Mouse (Mus musculus) ovary, adult 10 weeks (tissue): Measurements from ENCODE around the gene Ocln. TPM values are rescaled to one million over a fixed set of nuclear protein-coding genes. Genes with fewer than 3 reads are reported as not detected.

Source experiments
- polyA plus RNA-seq: library from polyadenylated mRNA; stranded (reverse); fragments of 350-450 nt; fragmentation: Illumina TruSeq; extraction: RNeasy Lipid Tissue Mini Kit (QIAGEN cat#74804); gene quantifications from one replicate; pipeline ENCODE4 v1.2.3, GENCODE M21; 2014

The Ocln gene
- polyA plus RNA-seq = 9.6 TPM

DNA sequence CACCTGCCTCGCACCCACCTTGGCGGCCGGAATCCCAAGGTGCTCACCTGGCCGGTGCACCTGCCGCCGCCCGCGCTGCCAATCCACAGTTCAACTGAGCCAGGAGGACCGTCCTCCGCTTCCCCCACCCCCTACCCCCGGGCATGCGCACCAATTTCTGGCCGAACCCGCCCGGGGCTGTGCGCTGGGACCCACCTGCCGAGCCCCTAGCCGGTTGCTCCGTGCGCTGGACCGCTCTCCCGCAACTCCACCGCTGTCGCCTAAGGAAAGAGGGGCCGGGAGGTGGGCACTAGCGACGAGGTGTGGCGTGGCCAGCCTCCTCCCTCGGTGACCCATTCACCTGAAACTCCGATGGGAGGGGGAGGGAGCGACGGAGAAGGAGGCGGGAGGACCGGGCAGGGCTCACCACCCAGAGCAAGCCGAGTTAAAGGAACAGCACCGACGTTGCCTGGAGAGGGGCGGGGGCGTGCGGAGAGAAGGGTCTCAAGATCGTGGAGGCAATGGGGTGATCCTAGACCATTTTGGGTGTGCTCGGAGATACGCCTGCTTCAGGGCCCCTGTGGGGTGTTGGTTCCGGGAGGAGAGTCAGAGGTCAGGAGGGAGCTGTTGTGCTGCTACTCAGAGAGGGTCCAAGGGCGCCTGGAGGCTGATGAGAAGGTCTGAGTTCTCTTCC, at the start of gene Ocln:
Gene Ocln, minus strand, starts transcription at position 350 of the 673 bp plus-strand sequence.

DNA sequence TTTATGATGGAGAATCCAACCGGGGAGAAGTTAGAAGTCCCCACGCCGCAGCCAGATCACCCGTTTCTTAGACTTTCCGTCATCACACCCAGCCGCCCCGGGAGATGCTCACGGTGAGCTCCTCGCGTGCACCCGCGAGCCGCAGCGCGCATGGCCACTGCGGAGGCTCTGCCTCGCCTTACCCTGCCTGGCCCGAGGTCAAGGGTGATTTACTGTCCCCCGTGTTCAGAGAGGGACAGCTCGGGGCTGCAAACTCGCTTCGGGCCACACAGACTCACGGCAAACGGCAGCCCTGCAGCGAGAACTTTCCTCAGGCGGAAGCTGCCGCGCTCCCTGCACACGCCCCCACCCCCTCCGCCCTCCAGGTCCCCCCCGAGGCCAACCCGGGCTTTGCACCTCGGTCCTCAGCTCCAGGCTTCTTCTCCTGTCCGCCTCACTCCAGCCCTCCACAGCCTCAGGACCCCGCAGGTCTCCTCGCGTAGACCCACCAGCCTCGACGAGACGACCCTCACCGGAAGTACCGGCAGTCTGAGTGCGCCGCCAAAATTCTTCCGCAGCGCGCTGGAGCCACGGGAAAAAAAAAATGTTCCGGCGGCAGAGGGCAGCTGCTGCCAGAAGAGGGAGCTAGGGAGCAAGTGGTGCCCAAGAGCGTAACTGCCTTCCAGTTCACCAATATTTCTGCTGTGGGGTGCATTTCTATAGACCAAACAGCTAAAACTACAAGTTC, 60.3 kb downstream of the Ocln start, which contains the start of gene Gtf2h2:
Gene Gtf2h2, minus strand, starts transcription at position 519 of the 727 bp plus-strand sequence.

DNA sequence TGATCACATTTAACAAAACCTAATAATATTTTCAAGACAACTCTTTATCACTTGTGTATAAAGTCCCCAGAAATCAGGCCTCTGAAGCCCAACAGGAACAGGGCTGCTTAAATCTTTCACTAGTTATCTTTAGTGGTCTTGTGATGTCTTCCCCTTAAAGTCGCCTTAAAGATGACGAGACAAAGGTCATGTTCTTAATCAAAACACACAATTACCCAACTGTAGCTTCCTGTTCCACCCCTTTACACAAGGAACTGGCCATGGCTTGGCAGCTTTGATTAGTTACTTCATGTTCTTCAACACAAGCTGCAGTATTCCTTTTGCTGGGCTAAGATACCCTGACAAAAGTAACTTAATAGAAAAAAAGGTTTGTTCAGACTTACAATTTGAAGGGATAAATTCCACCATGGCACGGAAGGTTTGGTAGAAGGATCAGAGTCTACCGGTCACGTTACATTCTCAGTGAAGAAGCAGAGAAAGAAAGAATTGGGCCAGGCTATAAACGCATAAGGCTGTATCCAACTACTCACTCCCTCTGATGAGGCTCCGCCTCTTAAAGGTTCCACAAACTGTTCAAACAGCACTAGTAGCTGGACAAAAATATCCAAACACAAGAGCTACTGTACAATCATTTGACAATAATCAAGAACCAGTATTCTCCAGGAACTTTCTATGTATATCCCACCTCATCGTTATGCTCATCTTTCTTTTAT, 99.9 kb downstream of the Ocln start, which contains the start of gene Naip1:
Gene Naip1, minus strand, starts transcription at position 455 of the 713 bp plus-strand sequence.

Other genes with a start within 250 kb of the Ocln start
- 0.91 TPM for gene Naip6, start 235.0 kb downstream of the Ocln start, polyA plus RNA-seq
- 0.40 TPM for gene Naip1, start 99.8 kb downstream of the Ocln start, polyA plus RNA-seq
- 82.3 TPM for gene Gtf2h2, start 60.1 kb downstream of the Ocln start, polyA plus RNA-seq
- 3.4 TPM for gene Marveld2, start 64.3 kb upstream of the Ocln start, polyA plus RNA-seq
- 230 TPM for gene Ak6, start 98.3 kb upstream of the Ocln start, polyA plus RNA-seq
- 67.3 TPM for gene Rad17, start 98.3 kb upstream of the Ocln start, polyA plus RNA-seq
- gene Taf9, start 98.9 kb upstream of the Ocln start, polyA plus RNA-seq = 13.4 TPM
- gene Ccdc125, start 117.0 kb upstream of the Ocln start, polyA plus RNA-seq = 4.2 TPM
- gene Cdk7, start 178.2 kb upstream of the Ocln start, polyA plus RNA-seq = 65.6 TPM
- 76.3 TPM for gene Mrps36, start 191.9 kb upstream of the Ocln start, polyA plus RNA-seq
- gene Cenph, start 223.2 kb upstream of the Ocln start, polyA plus RNA-seq = 22.4 TPM
- 96.4 TPM for gene Ccnb1, start 233.9 kb upstream of the Ocln start, polyA plus RNA-seq